Mouse (Mus musculus) cortical plate, adult 2 months (tissue): ENCODE data around the gene Mad1l1.

Experiments used
- CTCF ChIP-seq: fragments of 200-500 bp; IDR thresholded peaks from 2 replicates; pipeline ENCODE4 v1.5.1; 2011; ENCODE audit warnings: mild to moderate bottlenecking, control low read depth, low read length; ENCODE audit not compliant: insufficient read depth; ENCODE audit errors: extremely low read depth
- POLR2A ChIP-seq: fragments of 200-500 bp; IDR thresholded peaks from 2 replicates; pipeline ENCODE4 v1.6.1; 2011; ENCODE audit warnings: mild to moderate bottlenecking, low read length, control low read depth; ENCODE audit not compliant: insufficient read depth; ENCODE audit errors: extremely low read depth

- TF ChIP-seq POLR2A (no peak), CTCF (no peak)
Observed at GRCm38 (mm10) chr5:140019616-140020015, 301.7 kb downstream of the Mad1l1 start.
